Mouse (Mus musculus): ENCODE data around the gene Opn4. TPM values are rescaled to one million over a fixed set of nuclear protein-coding genes. Genes with fewer than 3 reads are reported as not detected.

Opn4 gene
- polyA plus RNA-seq, 1 experiment: not detected

GRCm38 (mm10) chr14:34562393-34562792 is 37.5 kb downstream of the Opn4 start:
- no peak for DNase-seq (ENCODE audit: low read depth)

GRCm38 (mm10) chr14:34561647-34562046 is 38.3 kb downstream of the Opn4 start:
- no peak for DNase-seq (ENCODE audit: low read depth)

GRCm38 (mm10) chr14:34558947-34559346 is 41.0 kb downstream of the Opn4 start:
- DNase-seq (ENCODE audit: low read depth): no peak

GRCm38 (mm10) chr14:34555211-34555610 is 44.7 kb downstream of the Opn4 start:
- no peak for DNase-seq (ENCODE audit: low read depth)

- no peak for DNase-seq (ENCODE audit: low read depth)
Measured at GRCm38 (mm10) chr14:34554047-34554446, 45.9 kb downstream of the Opn4 start.

- DNase-seq (ENCODE audit: low read depth): no peak
Measured at GRCm38 (mm10) chr14:34553470-34553869, 46.5 kb downstream of the Opn4 start.

GRCm38 (mm10) chr14:34552226-34552625 is 47.7 kb downstream of the Opn4 start:
- DNase-seq (ENCODE audit: low read depth): no peak

- no peak for DNase-seq (ENCODE audit: low read depth)
Measured at GRCm38 (mm10) chr14:34549004-34549671, 50.8 kb downstream of the Opn4 start.

- no peak for DNase-seq (ENCODE audit: low read depth)
Measured at GRCm38 (mm10) chr14:34548391-34549001, 51.4 kb downstream of the Opn4 start.

GRCm38 (mm10) chr14:34544545-34544944 is 55.4 kb downstream of the Opn4 start:
- DNase-seq (ENCODE audit: low read depth): no peak

- no peak for DNase-seq (ENCODE audit: low read depth)
Measured at GRCm38 (mm10) chr14:34544001-34544400, 55.9 kb downstream of the Opn4 start.

GRCm38 (mm10) chr14:34543596-34543995 is 56.3 kb downstream of the Opn4 start:
- DNase-seq (ENCODE audit: low read depth): no peak

GRCm38 (mm10) chr14:34541896-34542295 is 58.0 kb downstream of the Opn4 start:
- DNase-seq (ENCODE audit: low read depth): no peak

- no peak for DNase-seq (ENCODE audit: low read depth)
Measured at GRCm38 (mm10) chr14:34540685-34541162, 59.2 kb downstream of the Opn4 start.

Other genes with a start within 250 kb of the Opn4 start
- gene Fam25c, start 244.7 kb downstream of the Opn4 start, polyA plus RNA-seq (2012; rRNA removed): not detected in 2 replicates
- 522 and 740 TPM in 2 replicates for gene Sncg, start 225.4 kb downstream of the Opn4 start, polyA plus RNA-seq (2012; rRNA removed)
- 18.7 and 21.0 TPM in 2 replicates for gene Mmrn2, start 224.7 kb downstream of the Opn4 start, polyA plus RNA-seq (2012; rRNA removed)
- gene Bmpr1a, start 96.8 kb downstream of the Opn4 start, polyA plus RNA-seq (2012; rRNA removed): 21.9 and 22.7 TPM in 2 replicates
- 0.61 and 0.70 TPM in 2 replicates for gene 9230112D13Rik, start 77.3 kb downstream of the Opn4 start, polyA plus RNA-seq (2012; rRNA removed)
- 4.6 and 6.6 TPM in 2 replicates for gene Ldb3, start 11.5 kb downstream of the Opn4 start, polyA plus RNA-seq (2012; rRNA removed)
- gene Wapl, start 73.8 kb upstream of the Opn4 start, polyA plus RNA-seq (2012; rRNA removed): 17.7 and 23.4 TPM in 2 replicates
- 1.6 TPM in 2 replicates for gene Grid1, start 220.0 kb upstream of the Opn4 start, polyA plus RNA-seq (2012; rRNA removed)

Data from gonadal fat pad, adult 2 months (tissue).